Mouse (Mus musculus) forebrain, embryonic 15.5 days (tissue): ENCODE results near the gene Glod4. TPM values are rescaled to one million over a fixed set of nuclear protein-coding genes. Genes with fewer than 3 reads are reported as not detected.

Experiments used
- ATAC-seq: fragments of 200-750 bp; cut with Nextera tagmentation; replicated peaks from 2 replicates; pipeline ENCODE4 v1.8.0; 2017; ENCODE audit warnings: mild to moderate bottlenecking, moderate TSS enrichment, moderate library complexity
- H3K27ac ChIP-seq: fragments of 300-500 bp; sonication (generic); replicated peaks from 2 replicates; pipeline ENCODE4 v1.5.1; 2015; ENCODE audit warnings: mild to moderate bottlenecking, inconsistent platforms
- H3K27me3 ChIP-seq: fragments of 300-500 bp; sonication (generic); 2 replicates; pipeline ENCODE4 v1.6.1; 2015; ENCODE audit warnings: inconsistent platforms
- H3K36me3 ChIP-seq: fragments of 300-500 bp; sonication (generic); 2 replicates; pipeline ENCODE4 v1.6.1; 2015; ENCODE audit warnings: mild to moderate bottlenecking, inconsistent platforms
- H3K4me1 ChIP-seq: fragments of 300-500 bp; sonication (generic); 2 replicates; pipeline ENCODE4 v1.6.1; 2015; ENCODE audit warnings: inconsistent platforms
- H3K4me2 ChIP-seq: fragments of 300-500 bp; sonication (generic); replicated peaks from 2 replicates; pipeline ENCODE4 v1.6.1; 2015; ENCODE audit warnings: mild to moderate bottlenecking, inconsistent platforms
- H3K4me3 ChIP-seq: fragments of 300-500 bp; sonication (generic); 2 replicates; pipeline ENCODE4 v1.5.1; 2015; ENCODE audit warnings: mild to moderate bottlenecking, inconsistent platforms
- H3K9ac ChIP-seq: fragments of 300-500 bp; sonication (generic); replicated peaks from 2 replicates; pipeline ENCODE4 v1.6.1; 2015; ENCODE audit warnings: mild to moderate bottlenecking, inconsistent platforms
- H3K9me3 ChIP-seq: fragments of 300-500 bp; sonication (generic); 2 replicates; pipeline ENCODE4 v1.6.1; 2016; ENCODE audit warnings: inconsistent platforms
- WGBS: fragments of 180-500 bp; shearing (Covaris S2); methylation state at CpG from one replicate; pipeline ENCODE4 v1.1.7; 2015; ENCODE audit warnings: mixed read lengths; 5-methylcytosine and 5-hydroxymethylcytosine counted together
- polyA plus RNA-seq: library from polyadenylated mRNA; unstranded; fragments of >200 nt; fragmentation: Nextera tagmentation; extraction: Ambion mirVana; gene quantifications from 2 replicates; pipeline ENCODE4 v1.2.1, GENCODE M21; 2015

Gene Glod4
- polyA plus RNA-seq, 1 experiment from 2014 or later, result 120 TPM

DNA sequence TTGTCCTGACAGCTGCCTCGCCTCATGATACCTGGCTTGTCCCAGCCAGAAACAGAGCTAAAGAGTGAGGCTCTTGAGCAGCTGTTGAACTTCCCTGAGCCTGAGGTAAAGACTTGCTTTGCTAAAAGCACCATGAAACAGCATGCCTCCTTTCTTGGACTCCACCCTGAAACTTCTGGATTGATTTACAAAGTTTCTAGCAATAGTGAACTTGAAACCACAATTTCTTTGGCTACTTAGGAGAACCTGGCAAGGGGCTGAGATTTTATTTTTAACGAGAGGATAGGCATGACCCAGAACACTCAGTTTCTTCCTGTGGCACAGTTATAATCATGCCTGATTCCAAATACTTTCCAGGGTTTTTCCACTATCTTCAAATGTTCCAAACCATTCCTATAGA is 121.0 kb downstream of the Glod4 start:
- H3K9me3 ChIP-seq, result no peaks in the 10 kb centered on the region
- peaks cover 39% of the 10 kb centered on the region for H3K36me3 ChIP-seq
- no peak overlapping the region for H3K4me2 ChIP-seq
- H3K27ac ChIP-seq, result no peak overlapping the region
- H3K4me3 ChIP-seq, result no peak overlapping the region
- no peak for ATAC-seq
- 89% methylated on average over 2 of the region's 2 CpGs for WGBS
- H3K27me3 ChIP-seq, result no peaks in the 10 kb centered on the region
- no peaks in the 10 kb centered on the region for H3K4me1 ChIP-seq
- H3K9ac ChIP-seq, result no peak overlapping the region

- no peak for ATAC-seq
Observed at GRCm38 (mm10) chr11:76121086-76121485, 122.4 kb downstream of the Glod4 start.

DNA sequence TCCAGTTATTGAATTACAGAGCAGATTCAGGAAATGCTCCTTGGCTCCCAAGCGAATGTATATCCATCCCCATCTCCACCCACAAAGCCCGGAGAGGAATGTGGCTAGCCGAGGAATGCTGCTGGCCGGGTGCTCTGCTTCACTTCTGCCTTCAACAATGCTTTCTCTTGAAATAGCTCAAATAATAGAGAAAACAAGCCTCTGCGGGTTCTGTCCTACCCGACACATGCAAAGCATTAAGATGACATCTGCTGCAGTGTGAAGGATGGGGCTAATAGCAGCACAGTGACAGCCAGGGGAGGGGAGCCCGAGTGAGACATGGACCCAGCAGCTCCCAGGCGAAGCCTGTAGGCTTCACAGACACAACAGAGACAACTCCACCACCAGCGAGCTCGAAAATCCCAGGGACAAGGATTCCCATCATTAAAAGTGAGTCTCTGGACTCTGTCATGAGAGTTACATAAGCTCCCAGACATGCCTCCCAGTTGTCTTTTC is 123.1 kb downstream of the Glod4 start:
- no peak for ATAC-seq
- peaks cover 49% of the 10 kb centered on the region for H3K36me3 ChIP-seq
- H3K9ac ChIP-seq, result no peak overlapping the region
- H3K4me1 ChIP-seq, result no peaks in the 10 kb centered on the region
- no peak overlapping the region for H3K27ac ChIP-seq
- no peak overlapping the region for H3K4me2 ChIP-seq
- no peak overlapping the region for H3K4me3 ChIP-seq
- H3K9me3 ChIP-seq, result no peaks in the 10 kb centered on the region
- WGBS, result 80% methylated on average over 10 of the region's 10 CpGs
- H3K27me3 ChIP-seq, result no peaks in the 10 kb centered on the region

More at GRCm38 (mm10) chr11:76121086-76121485, 122.4 kb downstream of the Glod4 start:
- Histone ChIP-seq H3K36me3 (peaks cover 49% of the 10 kb centered on the region), H3K9me3 (no peaks in the 10 kb centered on the region), H3K4me2 (no peak overlapping the region), H3K27me3 (no peaks in the 10 kb centered on the region), H3K9ac (no peak overlapping the region), H3K4me3 (no peak overlapping the region), H3K4me1 (no peaks in the 10 kb centered on the region), H3K27ac (no peak overlapping the region)
- 88% methylated on average over 4 of the region's 4 CpGs for WGBS

- H3K4me2 ChIP-seq, result no peak overlapping the region
- no peak overlapping the region for H3K27ac ChIP-seq
- no peaks in the 10 kb centered on the region for H3K27me3 ChIP-seq
- no peaks in the 10 kb centered on the region for H3K9me3 ChIP-seq
- ATAC-seq, result no peak
- peaks cover 32% of the 10 kb centered on the region for H3K36me3 ChIP-seq
- no peaks in the 10 kb centered on the region for H3K4me1 ChIP-seq
- no peak overlapping the region for H3K9ac ChIP-seq
- WGBS, result 100% methylated on average over 3 of the region's 3 CpGs
- no peak overlapping the region for H3K4me3 ChIP-seq
Observed at GRCm38 (mm10) chr11:76110416-76110815, 133.1 kb downstream of the Glod4 start.

GRCm38 (mm10) chr11:76106551-76107496 is 136.7 kb downstream of the Glod4 start:
- no peak overlapping the region for H3K4me2 ChIP-seq
- 90% methylated on average over 11 of the region's 11 CpGs for WGBS
- no peak overlapping the region for H3K4me3 ChIP-seq
- H3K27ac ChIP-seq, result no peak overlapping the region
- H3K9ac ChIP-seq, result no peak overlapping the region
- H3K27me3 ChIP-seq, result no peaks in the 10 kb centered on the region
- no peak for ATAC-seq
- H3K9me3 ChIP-seq, result no peaks in the 10 kb centered on the region
- H3K36me3 ChIP-seq, result peaks cover 18% of the 10 kb centered on the region; the same call in 1 of the 2 replicates
- no peaks in the 10 kb centered on the region for H3K4me1 ChIP-seq

- H3K27ac ChIP-seq, result no peak overlapping the region
- H3K9me3 ChIP-seq, result no peaks in the 10 kb centered on the region
- H3K4me3 ChIP-seq, result no peak overlapping the region
- no peak overlapping the region for H3K4me2 ChIP-seq
- no peak for ATAC-seq
- H3K36me3 ChIP-seq, result peaks cover 26% of the 10 kb centered on the region
- no peaks in the 10 kb centered on the region for H3K27me3 ChIP-seq
- H3K4me1 ChIP-seq, result no peaks in the 10 kb centered on the region
- no peak overlapping the region for H3K9ac ChIP-seq
Observed at GRCm38 (mm10) chr11:76101154-76101553, 142.4 kb downstream of the Glod4 start.

- Histone ChIP-seq H3K9me3 (no peaks in the 10 kb centered on the region), H3K9ac (no peak overlapping the region), H3K4me1 (no peaks in the 10 kb centered on the region), H3K4me2 (no peak overlapping the region), H3K27me3 (no peaks in the 10 kb centered on the region), H3K4me3 (no peak overlapping the region), H3K27ac (peak overlapping the region; percentile 25; the same call in 1 of the 2 replicates), H3K36me3 (peaks cover 24% of the 10 kb centered on the region)
- no peak for ATAC-seq
- WGBS, result 79% methylated on average over 4 of the region's 4 CpGs
Observed at GRCm38 (mm10) chr11:76099193-76099975, 144.1 kb downstream of the Glod4 start.

- 91% methylated on average over 8 of the region's 8 CpGs for WGBS
- no peak overlapping the region for H3K4me2 ChIP-seq
- H3K9me3 ChIP-seq, result no peaks in the 10 kb centered on the region
Observed at GRCm38 (mm10) chr11:76093610-76094009, 149.9 kb downstream of the Glod4 start.

GRCm38 (mm10) chr11:76089776-76090175 is 153.7 kb downstream of the Glod4 start:
- Histone ChIP-seq H3K4me3 (no peak overlapping the region), H3K36me3 (peaks cover 33% of the 10 kb centered on the region), H3K9me3 (no peaks in the 10 kb centered on the region), H3K4me1 (no peaks in the 10 kb centered on the region), H3K4me2 (no peak overlapping the region), H3K27me3 (no peaks in the 10 kb centered on the region), H3K27ac (no peak overlapping the region), H3K9ac (no peak overlapping the region)
- no peak for ATAC-seq
- WGBS, result 74% methylated on average over 6 of the region's 6 CpGs

More at GRCm38 (mm10) chr11:76093610-76094009, 149.9 kb downstream of the Glod4 start:
- no peak for ATAC-seq
- Histone ChIP-seq H3K4me1 (no peaks in the 10 kb centered on the region), H3K27ac (no peak overlapping the region), H3K4me3 (no peak overlapping the region), H3K27me3 (no peaks in the 10 kb centered on the region), H3K9ac (no peak overlapping the region), H3K36me3 (peaks cover 27% of the 10 kb centered on the region)

- 88% methylated on average over 4 of the region's 4 CpGs for WGBS
- Histone ChIP-seq H3K27me3 (no peaks in the 10 kb centered on the region), H3K27ac (no peak overlapping the region), H3K9ac (no peak overlapping the region), H3K4me3 (no peak overlapping the region), H3K4me1 (no peaks in the 10 kb centered on the region), H3K9me3 (no peaks in the 10 kb centered on the region), H3K36me3 (peaks cover 33% of the 10 kb centered on the region), H3K4me2 (no peak overlapping the region)
- ATAC-seq, result no peak
Observed at GRCm38 (mm10) chr11:76088506-76088905, 155.0 kb downstream of the Glod4 start.

DNA sequence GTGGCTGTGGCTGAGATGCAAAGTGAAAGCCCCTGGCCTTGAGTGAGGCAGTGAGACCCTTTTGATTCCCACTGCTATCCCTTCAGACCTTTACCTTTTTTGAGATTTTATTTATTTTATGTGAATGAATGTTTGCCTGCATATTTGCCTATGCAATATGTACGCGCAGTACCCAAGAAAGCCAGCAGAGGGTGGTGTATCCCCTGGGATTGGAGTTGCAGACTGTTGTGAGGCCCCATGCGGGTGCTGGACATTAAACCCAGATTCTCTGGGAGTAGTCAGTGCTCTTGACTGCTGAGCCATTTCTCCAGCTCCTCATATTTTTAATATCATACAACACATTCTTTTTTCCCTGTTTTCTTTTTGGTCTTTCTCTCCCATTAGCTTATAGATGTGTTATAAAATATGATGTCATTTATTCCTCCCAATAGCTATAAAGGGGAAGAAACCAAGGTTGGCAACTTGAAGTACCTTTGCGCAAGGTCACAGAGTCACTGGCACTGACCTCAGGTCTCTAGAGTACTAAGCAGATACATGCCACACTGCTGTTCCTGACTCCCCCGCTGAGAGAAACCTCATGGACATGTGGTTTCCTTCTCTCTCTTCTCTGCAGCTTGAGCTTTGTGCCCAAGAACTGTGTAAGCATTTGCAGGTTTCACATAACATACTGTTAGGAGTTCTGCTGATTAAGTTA is 157.5 kb downstream of the Glod4 start:
- no peaks in the 10 kb centered on the region for H3K9me3 ChIP-seq
- H3K9ac ChIP-seq, result no peak overlapping the region
- ATAC-seq, result no peak
- H3K27ac ChIP-seq, result no peak overlapping the region
- H3K4me2 ChIP-seq, result no peak overlapping the region
- H3K27me3 ChIP-seq, result no peaks in the 10 kb centered on the region
- 67% methylated on average over 5 of the region's 5 CpGs for WGBS
- peaks cover 30% of the 10 kb centered on the region for H3K36me3 ChIP-seq
- no peak overlapping the region for H3K4me3 ChIP-seq
- H3K4me1 ChIP-seq, result no peaks in the 10 kb centered on the region
